Mouse (Mus musculus) heart, adult 18-20 months (tissue): ENCODE data around the gene Trib2. TPM values are rescaled to one million over a fixed set of nuclear protein-coding genes. Genes with fewer than 3 reads are reported as not detected.
A peak's percentile ranks its signal among the peaks of the same experiment; 100 is the strongest.

Experiments used
- DNase-seq, 2 experiments: peaks; one replicate each; pipeline ENCODE4 v3.0.0; 2021 to 2022; ENCODE audit warnings: mixed read lengths in 1 of 2
- total RNA-seq, 2 experiments: library from RNA; stranded (reverse); gene quantifications; 2 replicates each; pipeline ENCODE4 v1.2.3; 2021

Trib2 gene
- total RNA-seq, 2 experiments from 2014 or later, result 16.1 to 21.0 TPM

DNA sequence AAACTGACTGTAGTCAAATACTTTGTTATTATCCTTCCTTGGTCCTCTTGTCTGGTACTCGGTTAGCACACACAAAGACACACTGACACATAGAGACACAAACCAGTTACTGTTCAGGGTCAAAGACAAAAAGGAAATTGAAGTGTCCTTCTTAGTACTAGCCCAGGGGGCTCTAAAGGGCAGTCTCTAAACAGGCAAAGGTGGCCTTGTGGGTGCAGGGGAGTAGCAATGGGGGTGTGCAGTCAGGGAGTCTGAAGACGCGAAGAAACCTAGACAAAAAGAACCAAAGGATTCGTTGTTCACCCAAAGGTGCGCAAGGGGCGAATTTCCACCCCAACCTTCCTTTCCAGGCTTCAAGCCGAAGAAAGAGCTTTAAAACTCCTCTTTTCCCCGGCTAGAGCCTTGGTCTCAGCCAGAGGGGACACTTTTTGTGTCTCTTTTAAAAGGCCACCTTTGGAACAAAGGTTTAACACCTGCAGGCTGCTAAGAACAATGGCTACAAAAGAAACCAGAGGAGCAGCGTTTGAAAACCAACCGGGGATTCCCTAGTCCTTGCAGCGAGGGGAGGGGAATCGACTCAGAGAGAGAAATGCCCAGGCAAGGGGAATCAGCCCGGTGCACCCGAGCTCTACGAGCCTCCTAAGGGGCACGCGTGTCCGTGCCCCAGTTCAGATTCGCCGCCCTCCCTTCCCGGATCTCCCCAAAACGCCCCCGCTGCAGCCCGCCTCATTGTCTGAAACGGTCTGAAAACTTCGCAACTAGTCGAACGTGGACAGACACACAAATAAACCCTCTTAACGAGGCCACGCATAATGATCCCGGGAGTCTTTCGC, 2.3 kb downstream of the Trib2 start:
- DNase-seq, result peak; percentile 45 to 75

DNA sequence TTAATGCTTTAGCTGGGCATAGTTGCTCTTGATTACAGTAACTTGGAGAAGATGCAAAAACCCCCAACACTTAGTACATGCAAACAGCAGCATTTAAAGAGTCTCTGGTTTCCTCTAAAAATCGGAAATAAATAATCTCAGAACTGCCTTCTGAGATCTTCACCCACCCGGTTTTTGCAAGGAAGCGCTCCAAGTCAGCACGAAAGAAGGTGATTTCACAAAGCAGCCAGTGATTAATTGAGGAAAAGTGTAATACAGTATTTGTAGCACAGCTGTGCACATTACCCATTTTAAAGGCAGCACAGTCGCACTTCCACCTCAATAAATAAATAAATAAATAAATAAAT, 2.9 kb downstream of the Trib2 start:
- DNase-seq, result no peak

DNA sequence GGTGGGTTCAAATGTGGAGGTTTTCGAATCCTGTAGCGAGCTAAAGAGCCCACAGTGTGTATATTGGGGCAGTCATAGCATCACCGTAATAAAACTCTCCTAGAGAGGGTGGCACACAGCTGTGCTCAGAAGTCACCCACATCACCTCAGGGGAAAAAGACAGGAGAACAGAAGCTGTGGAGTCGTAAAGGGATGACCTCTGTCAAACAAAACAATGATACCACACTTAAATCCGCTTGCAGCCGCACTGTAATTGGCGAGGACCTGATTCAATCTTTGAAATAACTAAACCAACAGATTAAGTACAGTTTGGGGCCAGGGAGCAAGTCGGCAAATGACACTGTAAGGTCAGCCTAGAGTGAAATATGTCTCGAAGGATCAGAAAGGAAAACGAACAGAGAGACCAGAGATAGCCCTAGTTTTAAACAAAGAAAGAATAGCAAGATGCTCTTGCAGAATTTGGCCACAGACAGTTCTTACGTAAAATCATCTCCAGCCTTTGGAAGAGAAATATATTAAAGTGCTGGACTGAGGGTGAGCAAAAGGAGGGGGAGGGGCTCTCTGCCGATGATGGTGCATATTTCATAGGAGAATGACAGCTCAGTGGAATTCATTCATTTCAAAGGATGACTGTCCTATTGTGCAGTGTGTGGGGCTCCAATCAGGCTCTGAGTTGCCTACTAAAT, 3.4 kb downstream of the Trib2 start:
- peak; percentile 34 to 61 for DNase-seq

DNA sequence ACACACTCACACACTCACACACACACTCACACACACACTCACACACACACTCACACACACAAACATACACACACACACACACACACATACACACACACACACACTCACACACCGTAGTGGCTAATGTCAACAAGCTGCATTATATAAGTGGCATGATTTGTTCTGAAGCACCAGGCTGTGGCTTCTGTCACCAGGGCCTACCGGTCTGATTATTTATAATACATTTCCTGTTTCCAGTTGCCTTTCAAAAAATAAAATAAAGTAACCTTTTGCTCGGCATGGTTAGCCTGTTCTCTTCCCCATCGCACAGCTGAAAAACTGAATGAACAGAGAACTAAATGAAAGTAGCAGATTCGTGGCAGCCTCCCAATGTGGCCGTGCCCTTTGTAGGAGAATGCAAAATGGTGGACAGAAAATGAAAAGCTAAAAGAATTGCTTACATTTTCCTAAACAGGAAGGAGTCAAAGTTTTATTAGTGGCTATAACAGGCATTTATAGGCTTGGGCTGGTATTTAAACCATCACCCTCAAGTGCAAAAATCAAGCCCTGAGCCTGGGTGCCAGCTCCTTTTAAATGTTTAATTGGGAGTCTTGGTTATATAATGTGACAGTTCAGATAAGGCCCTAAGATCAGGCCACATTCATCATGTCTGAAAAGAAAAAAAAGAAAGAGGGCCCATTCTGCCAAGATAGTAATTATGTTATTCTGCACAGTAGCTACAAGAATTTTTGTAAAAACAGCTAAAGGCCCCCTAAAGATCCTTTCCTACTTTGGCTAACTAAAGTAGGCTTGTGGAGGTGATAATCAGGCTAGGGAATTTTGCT, 4.4 kb downstream of the Trib2 start:
- DNase-seq, result peak; percentile 16 to 61

DNA sequence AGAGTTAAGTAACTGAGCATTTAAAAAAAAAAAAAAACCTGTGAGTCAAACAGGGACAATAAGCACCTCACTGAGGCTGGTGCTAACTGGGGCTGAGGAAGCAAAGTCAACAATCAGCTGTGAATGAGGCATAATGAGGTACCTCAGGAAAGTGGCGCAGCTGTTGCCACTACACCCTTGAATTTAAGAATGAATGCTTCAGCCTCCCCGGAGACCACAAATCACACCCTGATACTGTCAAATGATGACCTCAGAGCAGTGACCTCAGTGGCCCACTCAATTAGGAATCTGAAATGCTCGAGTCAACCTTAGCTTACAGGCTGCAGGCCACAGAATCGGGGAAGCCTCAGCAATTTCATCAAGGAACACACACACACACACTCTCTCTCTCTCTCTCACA, 5.0 kb downstream of the Trib2 start:
- DNase-seq, result peak; percentile 39 to 62

DNA sequence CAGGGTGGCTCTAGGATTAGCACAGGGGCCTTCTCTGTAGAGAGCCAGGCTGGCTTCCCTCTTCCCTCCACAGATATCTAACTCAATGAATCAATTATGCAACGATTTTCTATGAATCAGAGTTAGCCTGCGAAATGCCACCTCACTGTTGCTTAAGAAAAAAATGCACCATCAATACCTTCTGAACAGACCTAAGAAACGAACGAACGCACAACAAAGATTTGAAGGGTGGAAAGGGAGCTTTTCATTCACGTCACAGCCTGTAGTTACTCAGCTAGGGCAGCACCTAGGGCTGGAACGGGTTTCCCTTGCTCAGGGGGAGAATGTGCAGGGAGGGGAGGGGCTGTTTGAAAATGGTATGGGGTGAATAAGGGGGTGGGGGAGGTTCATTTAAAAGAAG, 5.8 kb downstream of the Trib2 start:
- DNase-seq, result no peak

DNA sequence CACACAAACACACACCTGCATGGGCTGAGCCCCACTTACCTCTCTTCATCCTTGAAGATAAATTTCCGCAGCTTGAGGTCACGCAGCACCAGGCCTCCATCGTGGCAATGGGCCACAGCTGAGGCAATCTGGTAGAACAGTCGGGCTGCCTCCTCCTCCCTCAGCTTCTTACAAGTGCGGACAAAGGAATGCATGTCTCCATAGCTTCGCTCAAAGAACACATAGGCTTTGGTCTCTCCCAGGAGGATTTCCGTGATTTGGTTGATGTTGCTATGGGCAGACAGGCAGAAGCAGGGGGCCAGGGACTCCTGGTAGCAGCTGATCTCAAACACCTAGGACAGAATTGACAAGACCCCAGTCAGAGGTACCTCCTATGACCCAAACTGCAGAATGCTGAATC, 7.1 kb downstream of the Trib2 start:
- DNase-seq, result peak in 1 of 2 experiments; percentile 42

DNA sequence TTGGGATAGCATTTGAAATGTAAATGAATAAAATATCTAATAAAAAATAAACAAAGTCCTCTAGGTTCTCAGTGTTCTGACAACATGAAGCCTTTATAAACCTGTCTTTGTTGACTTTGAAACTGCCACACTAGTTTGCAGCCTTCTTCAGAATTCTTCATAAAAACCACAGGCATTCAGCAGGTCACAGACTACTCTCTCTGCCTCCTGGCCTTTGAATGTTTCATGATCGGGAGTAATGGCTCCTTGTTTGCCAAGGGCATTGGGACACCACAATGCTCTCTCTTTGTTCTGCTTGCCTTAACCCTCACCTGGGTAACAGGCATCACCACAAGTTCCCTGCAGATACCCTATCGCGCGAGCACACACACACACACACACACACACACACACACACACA, 7.5 kb downstream of the Trib2 start:
- no peak for DNase-seq

DNA sequence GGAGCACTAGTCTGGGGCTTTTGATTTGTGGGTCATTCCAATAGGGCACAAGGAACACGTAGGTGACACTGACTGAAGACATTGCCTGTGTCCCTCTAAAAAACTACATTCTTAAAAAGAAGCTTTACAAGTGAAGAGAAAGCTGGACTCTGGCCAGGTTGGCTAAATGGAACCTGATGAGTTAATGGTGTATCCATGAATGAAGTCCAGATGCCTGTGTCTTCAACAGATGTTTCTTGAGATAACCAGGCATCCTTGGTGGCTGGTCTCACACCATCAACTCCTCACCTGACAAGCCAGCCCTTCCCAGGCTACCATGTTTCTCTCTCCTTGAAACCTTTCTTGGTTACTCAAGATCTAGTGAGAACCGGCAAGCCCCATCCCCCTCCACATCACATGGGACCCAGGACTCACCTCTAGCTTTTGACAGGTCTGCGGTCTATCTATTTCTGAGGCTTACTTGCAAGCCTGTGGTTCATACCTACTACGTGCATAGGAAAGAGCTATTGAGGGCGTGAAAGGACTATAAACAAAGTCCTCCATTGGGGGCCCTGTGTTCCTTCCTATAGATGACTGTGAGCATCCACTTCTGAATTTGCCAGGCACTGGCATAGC, 8.4 kb downstream of the Trib2 start:
- no peak for DNase-seq

DNA sequence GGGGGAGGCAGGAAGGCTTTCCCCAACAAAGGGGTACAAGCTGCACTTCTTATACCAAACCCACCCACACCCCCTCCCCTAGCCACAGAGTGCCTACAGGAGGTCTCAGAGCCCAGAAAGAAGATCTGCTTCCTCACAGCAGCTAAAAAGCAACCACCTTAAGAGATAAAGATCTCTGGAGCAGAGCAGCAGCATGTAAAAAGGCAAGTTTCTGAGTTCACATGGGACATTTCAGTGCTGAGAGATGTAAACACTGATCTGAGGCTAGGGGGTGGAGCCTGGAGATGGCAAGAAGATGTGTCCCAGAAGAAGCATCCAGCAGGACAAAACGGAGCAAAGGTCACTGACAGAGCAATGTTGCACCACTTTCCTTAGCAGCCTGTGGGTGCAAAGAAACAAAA, 11.8 kb downstream of the Trib2 start:
- peak in 1 of 2 experiments; percentile 12 for DNase-seq

DNA sequence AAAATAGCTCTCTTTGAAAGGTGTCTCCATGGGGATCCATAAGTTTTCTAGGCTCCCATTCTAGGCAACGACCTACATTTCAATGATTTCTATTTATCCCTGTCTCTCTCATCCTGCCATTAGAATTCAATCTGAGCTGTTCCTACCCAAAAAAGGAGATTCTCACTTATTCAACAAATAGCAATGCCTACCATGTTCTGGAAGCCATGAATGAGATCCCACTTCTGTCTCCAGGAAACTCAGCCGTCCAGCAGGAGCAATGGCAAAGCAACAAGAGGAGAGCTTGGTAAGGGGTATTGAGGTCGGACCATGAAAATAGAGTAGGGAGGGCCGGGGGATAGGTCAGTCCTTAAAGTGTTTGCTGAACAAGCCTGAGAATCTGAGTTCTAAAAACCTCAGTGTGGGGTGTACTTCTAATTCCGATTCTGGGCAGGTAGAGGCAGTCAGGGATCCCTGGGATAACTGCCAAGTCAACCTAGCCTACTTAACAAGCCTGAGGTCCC, 12.7 kb downstream of the Trib2 start:
- no peak for DNase-seq

DNA sequence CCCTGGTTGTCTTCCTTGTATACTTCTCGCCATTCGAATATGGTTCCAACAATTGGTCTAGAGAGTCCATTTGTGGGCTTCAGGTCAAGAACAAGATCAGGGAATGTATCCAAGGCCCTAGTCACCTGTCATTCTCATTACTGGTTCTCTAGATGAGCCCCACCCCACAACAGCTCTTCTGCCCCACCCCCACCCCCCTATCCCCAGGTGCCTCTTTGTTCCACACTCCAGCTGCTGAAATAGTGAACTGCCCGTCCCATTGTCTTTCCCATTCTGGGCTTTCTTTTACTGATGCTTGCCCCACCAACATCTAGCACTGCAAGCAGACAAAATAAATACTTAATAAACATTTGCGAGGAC, 15.2 kb downstream of the Trib2 start:
- DNase-seq, result peak in 1 of 2 experiments; percentile 45

DNA sequence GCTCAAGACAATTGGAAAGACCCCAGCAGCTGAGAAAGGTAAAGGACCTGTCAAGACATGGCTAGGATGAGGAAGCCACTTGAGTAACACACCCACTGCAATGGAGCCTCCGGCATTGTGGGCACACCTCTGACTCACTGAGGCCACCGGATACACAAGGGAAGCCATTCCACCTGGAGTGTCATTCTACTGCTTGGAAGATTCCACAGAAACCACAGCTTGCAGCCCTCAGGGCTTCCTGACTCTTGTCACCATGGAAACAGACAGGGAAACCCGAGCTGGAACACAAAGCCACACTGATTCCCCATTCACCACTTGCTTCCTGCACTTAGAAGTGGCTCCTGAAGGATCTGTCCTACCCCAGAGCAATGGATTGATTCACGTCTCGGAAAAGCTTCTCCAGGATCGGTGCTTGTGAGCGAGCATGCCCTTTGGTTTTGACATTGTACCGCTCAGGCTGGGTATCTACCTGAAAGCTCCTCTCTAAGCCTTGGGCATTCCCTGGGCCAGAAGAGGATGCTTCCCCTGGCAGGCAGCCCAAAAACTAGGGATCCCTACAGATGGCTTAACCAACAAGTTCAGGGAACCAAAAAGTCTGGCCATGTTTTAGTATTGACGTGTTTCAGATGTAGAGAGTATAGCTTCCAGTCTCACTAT, 15.7 kb downstream of the Trib2 start:
- DNase-seq, result peak; percentile 55 to 76

DNA sequence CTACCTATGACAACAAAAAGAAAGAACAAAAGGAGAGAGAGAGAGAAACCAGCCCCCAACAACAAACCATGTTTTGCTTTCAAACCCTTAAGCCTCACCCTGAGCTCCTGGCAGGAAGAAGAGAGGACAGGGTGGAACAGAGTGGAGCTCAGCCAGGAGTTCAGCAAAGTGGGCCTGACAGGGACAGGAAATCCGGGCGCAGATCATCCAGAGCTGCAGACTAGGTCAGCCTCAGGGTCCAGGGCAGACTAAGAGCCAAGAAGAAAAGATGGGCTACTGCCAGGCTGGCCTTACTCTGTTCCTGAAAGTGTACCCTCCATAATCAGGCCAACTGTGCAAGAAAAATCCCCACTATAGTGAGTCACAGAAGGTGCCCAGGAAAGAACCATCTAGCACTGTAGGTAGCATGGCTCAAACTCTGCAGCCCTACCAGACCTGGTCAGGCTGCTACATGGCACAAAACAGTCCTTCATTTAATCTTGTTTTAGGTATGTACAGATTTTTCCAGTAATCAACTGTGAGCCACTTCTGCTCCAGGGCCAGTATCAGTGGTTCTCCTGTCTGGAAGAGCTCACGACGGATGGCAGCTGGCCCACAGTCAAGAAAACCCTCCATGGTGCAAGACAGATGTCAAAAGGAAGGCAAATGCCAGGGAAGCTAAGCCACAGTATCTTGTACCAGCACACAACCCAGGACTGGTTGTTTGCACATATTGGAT, 16.4 kb downstream of the Trib2 start:
- peak; percentile 70 to 90 for DNase-seq

DNA sequence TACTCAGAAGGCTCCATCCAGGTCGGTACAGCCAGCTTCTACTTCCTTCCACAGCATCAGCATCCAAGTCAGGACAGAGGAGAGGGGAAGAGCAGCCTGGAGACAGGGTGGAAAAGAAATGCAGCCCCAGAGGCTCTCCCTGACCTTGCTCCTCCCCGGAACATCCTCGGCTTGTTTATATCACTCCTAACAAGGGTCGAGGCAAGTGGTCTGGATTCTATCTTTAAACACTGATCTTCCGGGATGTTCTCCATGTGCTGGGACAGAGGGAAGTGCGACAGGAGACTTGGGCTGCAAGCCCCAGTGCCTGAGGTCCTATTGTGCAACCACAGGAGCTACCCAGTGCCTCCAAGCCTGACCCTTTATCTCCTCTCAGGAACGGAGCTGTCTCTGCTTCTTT, 18.7 kb downstream of the Trib2 start:
- DNase-seq, result peak; percentile 57 to 79

DNA sequence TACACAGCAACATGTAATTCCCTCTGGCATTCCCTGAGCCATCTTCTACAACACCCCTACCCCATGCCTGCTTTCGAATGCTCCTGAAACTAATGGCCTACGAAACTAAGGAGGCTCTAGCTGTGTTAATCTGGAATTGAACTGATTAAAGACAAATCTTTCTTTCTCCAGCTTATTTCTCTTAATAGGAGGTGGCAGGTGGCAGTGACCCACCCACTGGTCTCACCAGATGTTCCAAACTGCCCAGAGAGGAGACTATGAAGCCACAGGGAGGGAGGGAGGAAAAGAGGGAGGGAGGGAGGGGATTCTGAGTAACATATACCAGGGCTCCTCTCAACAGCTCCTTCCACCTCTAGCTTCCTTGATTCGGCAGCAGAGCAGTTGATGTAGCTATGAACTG, 20.8 kb downstream of the Trib2 start:
- DNase-seq, result no peak

DNA sequence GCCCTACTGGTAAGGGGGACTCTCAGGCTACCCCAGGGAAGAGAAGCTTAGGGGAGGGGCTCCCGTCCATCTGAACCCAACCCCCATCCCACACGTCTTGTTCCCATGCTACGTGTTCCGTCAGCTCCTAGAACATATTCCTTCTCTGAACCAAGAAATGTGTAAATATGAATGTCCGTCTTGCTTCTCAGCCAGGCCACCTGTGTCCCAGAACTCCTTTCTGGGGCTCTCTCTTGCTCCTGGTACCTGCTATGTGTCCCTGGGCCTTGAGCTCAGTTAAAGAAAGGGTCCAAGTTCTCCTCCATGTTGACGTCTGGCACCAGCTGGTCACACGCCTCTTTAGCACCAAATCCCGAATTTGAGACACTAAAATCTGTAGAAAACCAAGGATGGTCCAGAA, 23.4 kb downstream of the Trib2 start:
- no peak for DNase-seq

DNA sequence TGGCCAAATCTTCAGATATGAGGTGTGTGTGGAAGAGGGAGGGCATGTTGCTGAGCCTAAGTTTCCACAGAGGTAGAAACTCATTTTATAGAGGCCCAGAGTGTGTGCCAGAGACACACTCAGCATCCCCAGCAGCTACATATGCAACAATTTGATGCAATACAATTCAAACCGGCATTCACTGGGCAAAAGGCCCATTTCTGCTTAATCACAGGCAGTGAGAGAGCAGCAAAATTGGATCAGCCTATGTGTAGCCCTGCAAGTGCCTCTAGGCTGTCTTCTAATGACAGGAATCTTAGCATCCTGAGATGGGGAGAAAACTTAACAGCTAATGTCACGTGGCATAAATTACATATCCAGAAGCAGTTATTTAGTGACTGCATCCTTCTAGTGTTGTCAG, 26.5 kb downstream of the Trib2 start:
- DNase-seq, result no peak

DNA sequence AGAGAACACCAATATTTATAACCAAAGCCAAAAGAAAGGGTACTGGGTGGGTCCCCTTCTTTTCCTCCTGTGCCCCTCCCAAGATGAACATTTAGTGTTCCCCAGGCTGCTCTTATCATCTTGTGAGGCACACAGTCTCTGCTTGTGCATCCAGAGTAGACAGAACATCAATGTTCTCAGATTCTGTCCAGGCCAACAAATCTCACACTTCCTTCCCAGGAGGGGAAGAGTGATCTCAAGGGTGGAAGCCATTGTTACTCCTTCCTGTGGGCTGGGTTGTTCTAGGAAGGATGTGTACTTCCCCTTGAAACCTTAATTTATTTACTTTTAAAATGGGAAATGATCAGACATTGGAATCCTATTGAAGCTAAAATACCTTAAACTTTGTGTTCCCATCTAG, 39.7 kb downstream of the Trib2 start:
- DNase-seq, result peak in 1 of 2 experiments; percentile 77

DNA sequence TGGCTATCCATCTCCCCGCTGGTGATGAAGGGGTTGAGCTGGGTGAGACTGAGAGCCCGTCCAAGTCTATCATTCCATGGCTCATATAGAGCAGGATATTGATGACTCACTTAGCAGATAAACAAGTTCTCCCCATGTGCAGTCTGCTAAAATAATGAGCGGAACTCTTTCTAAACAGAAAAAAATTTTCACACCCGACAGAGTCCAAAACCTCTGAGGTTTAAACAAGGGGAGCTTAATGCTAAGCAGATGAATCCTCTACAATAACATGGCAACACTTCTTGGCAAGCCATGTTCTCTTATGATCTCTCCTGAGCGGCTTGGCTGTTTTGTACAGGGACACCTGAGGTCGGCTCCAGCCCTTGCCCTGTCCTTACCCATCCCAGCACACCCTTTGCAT, 45.0 kb downstream of the Trib2 start:
- DNase-seq, result no peak

DNA sequence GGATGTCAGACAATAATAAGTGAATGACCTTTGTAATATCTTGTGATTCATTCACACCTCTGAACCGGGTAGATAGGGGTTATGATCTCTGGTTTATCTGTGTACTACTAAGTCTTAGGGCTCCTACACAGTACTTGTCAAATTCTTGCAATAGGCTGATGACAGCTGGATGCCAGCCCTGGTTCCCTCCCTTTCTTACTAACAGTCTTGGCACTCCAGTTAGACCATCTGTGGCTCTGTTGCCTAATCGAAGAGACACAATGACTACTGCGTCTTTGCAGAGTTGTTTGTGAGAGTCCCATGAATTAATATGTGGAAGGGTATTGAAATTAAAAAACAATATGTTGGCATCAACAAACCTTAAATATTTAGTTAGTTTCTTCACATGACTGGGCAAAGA, 48.2 kb downstream of the Trib2 start:
- peak in 1 of 2 experiments; percentile 50 for DNase-seq
